Mouse (Mus musculus) liver, adult 2 months (tissue): Measurements from ENCODE around the gene Stk35. TPM values are rescaled to one million over a fixed set of nuclear protein-coding genes. Genes with fewer than 3 reads are reported as not detected.
"Not testable (repeated sequence)": the region's sequence is repeated elsewhere in the genome, so short reads cannot be mapped to it uniquely, and the experiment has no call there.

Source experiments
- DNase-seq: peaks from one replicate; pipeline ENCODE4 v3.0.0-alpha.2; 2011; ENCODE audit warnings: low read depth, low spot score; ENCODE audit errors: extremely low read depth
- H3K27ac ChIP-seq: fragments of 200-500 bp; replicated peaks from 2 replicates; pipeline ENCODE4 v1.5.1; 2012; ENCODE audit warnings: low read depth, mild to moderate bottlenecking, control low read depth, inconsistent platforms, low read length; ENCODE audit not compliant: insufficient read depth
- H3K27me3 ChIP-seq: fragments of 200-500 bp; 2 replicates; pipeline ENCODE4 v1.6.1; 2012; ENCODE audit warnings: mild to moderate bottlenecking, moderate library complexity, low read length, inconsistent platforms; ENCODE audit not compliant: control insufficient read depth, insufficient read depth
- H3K36me3 ChIP-seq: fragments of 200-500 bp; 2 replicates; pipeline ENCODE4 v1.6.1; 2012; ENCODE audit warnings: low read length, inconsistent platforms; ENCODE audit not compliant: control insufficient read depth, insufficient read depth
- H3K4me1 ChIP-seq: fragments of 200-500 bp; 2 replicates; pipeline ENCODE4 v1.6.1; 2011; ENCODE audit warnings: low read length; ENCODE audit not compliant: control insufficient read depth, insufficient read depth
- H3K4me3 ChIP-seq: fragments of 200-500 bp; 2 replicates; pipeline ENCODE4 v1.5.1; 2011; ENCODE audit warnings: low read depth, mild to moderate bottlenecking, control low read depth, low read length, moderate library complexity; ENCODE audit not compliant: insufficient read depth
- H3K79me2 ChIP-seq: fragments of 200-500 bp; 2 replicates; pipeline ENCODE4 v1.6.1; 2012; ENCODE audit warnings: inconsistent platforms, mild to moderate bottlenecking, low read length, moderate library complexity; ENCODE audit not compliant: control insufficient read depth, insufficient read depth
- H3K9ac ChIP-seq: fragments of 200-500 bp; 2 replicates; pipeline ENCODE4 v1.6.1; 2012; ENCODE audit warnings: low read depth, mild to moderate bottlenecking, control low read depth, inconsistent platforms, low read length
- CTCF ChIP-seq: fragments of 200-500 bp; IDR thresholded peaks from 2 replicates; pipeline ENCODE4 v1.5.1; 2011; ENCODE audit warnings: low read depth, low read length, control low read depth
- POLR2A ChIP-seq: fragments of 200-500 bp; IDR thresholded peaks from 2 replicates; pipeline ENCODE4 v1.6.1; 2011; ENCODE audit warnings: low read length, control low read depth; ENCODE audit not compliant: insufficient read depth; ENCODE audit errors: extremely low read depth
- WGBS: fragments of 180-500 bp; shearing (Covaris S2); methylation state at CpG from one replicate; pipeline ENCODE4 v1.1.7; 2018; 5-methylcytosine and 5-hydroxymethylcytosine counted together
- polyA plus RNA-seq: library from polyadenylated mRNA; depleted of rRNA; stranded (reverse); fragments of >200 nt; gene quantifications from 2 replicates; pipeline ENCODE4 v1.2.3, GENCODE M21; 2012
- total RNA-seq: library from RNA; depleted of rRNA; stranded (reverse); fragments of >200 nt; gene quantifications from 2 replicates; pipeline ENCODE4 v1.2.3, GENCODE M21; 2014

Gene Stk35
- total and polyA plus RNA-seq, 2 experiments, result 8.5 to 8.6 TPM

DNA sequence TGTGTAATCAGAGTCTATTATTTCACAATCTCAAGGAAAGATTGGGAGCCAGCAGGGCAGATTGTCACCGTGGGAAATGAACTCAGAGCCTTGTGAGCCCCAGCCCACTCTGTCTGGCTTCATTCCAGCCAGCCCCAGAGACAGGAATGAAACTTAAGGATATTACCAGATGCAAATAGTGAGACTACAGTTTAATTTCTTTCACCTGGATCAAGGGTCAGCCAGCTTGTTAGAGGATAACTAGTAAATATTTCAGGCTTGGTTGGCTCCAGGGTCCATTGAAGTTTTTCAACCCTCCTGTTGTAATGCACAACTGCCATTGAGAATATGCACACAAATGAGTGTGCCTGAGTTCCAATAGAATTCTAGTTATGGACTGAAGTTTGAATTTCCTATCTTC, 36.6 kb downstream of the Stk35 start:
- Histone ChIP-seq H3K79me2 (no peaks in the 10 kb centered on the region), H3K9ac (no peak overlapping the region), H3K27me3 (no peaks in the 10 kb centered on the region), H3K4me3 (no peak overlapping the region), H3K27ac (no peak overlapping the region), H3K36me3 (no peaks in the 10 kb centered on the region), H3K4me1 (peaks cover 4% of the 10 kb centered on the region)
- TF ChIP-seq POLR2A (no peak), CTCF (no peak)
- WGBS, result 20% methylated on average over 1 of the region's 1 CpGs
- DNase-seq, result no peak

- Histone ChIP-seq H3K9ac (no peak overlapping the region), H3K27me3 (no peaks in the 10 kb centered on the region), H3K36me3 (no peaks in the 10 kb centered on the region), H3K79me2 (no peaks in the 10 kb centered on the region), H3K4me3 (no peak overlapping the region), H3K27ac (no peak overlapping the region), H3K4me1 (peaks cover 4% of the 10 kb centered on the region)
- WGBS, result 95% methylated on average over 1 of the region's 1 CpGs
- TF ChIP-seq CTCF (no peak), POLR2A (no peak)
- peak; percentile 20 for DNase-seq
Measured at GRCm38 (mm10) chr2:129838321-129838720, 38.0 kb downstream of the Stk35 start.

DNA sequence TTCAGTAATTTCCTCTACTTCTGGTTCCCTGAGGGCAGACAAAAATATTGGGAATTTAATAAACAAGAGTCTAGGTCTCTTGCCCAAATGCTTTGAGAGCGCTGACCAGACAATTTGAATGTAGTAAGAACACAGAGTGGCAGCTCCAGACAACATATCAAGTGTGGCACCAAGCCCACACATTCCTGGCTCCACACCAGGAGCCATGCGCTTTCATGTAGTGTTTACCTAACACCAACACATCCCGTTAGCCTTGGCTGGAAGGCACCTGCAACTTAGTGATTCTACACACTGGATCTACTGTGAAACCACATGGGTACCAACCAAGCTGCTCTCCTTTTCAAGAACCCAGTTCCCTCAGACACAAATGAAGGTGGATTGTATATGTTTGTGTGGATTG, 45.5 kb downstream of the Stk35 start:
- TF ChIP-seq POLR2A (no peak), CTCF (no peak)
- Histone ChIP-seq H3K4me1 (no peaks in the 10 kb centered on the region), H3K79me2 (no peaks in the 10 kb centered on the region), H3K4me3 (no peak overlapping the region), H3K36me3 (no peaks in the 10 kb centered on the region), H3K27ac (no peak overlapping the region), H3K27me3 (no peaks in the 10 kb centered on the region), H3K9ac (no peak overlapping the region)
- DNase-seq, result peak; percentile 60
- 17% methylated on average over 3 of the region's 3 CpGs for WGBS

- H3K27me3 ChIP-seq, result no peaks in the 10 kb centered on the region
- H3K9ac ChIP-seq, result no peak overlapping the region
- no peaks in the 10 kb centered on the region for H3K79me2 ChIP-seq
- no peak for TF ChIP-seq POLR2A
- no peak for TF ChIP-seq CTCF
- H3K4me3 ChIP-seq, result no peak overlapping the region
- DNase-seq, result peak; percentile 27
- no peaks in the 10 kb centered on the region for H3K36me3 ChIP-seq
- H3K27ac ChIP-seq, result no peak overlapping the region
- no peaks in the 10 kb centered on the region for H3K4me1 ChIP-seq
- 67% methylated on average over 2 of the region's 2 CpGs for WGBS
Measured at GRCm38 (mm10) chr2:129846501-129846900, 46.2 kb downstream of the Stk35 start.

DNA sequence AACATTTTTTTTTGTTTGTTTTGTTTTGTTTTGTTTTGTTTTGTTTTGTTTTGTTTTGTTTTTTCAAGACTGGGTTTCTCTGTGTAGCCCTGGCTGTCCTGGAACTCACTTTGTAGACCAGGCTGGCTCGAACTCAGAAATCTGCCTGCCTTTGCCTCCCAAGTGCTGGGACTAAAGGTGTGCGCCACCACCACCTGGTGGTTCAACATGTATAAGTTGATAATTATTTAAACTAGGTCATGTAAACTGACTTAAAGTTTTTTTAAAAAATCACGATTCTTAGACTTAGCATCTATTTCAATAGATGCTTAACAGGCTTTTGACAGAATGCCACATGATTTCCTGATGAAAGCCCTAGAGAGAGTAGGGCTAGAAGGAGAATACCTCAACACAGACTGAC, 48.8 kb downstream of the Stk35 start:
- WGBS, result 64% methylated on average over 3 of the region's 3 CpGs

GRCm38 (mm10) chr2:129851512-129851911, 51.2 kb downstream of the Stk35 start:
- Histone ChIP-seq H3K9ac (no peak overlapping the region), H3K79me2 (no peaks in the 10 kb centered on the region), H3K36me3 (no peaks in the 10 kb centered on the region), H3K4me1 (no peaks in the 10 kb centered on the region), H3K27me3 (no peaks in the 10 kb centered on the region), H3K27ac (no peak overlapping the region), H3K4me3 (no peak overlapping the region)
- WGBS, result 80% methylated on average over 4 of the region's 4 CpGs
- TF ChIP-seq CTCF (no peak), POLR2A (no peak)
- DNase-seq, result no peak

More for the DNA sequence above, 48.8 kb downstream of the Stk35 start:
- H3K4me1 ChIP-seq, H3K9ac ChIP-seq, H3K36me3 ChIP-seq, DNase-seq, H3K27ac ChIP-seq, H3K4me3 ChIP-seq, H3K27me3 ChIP-seq, H3K79me2 ChIP-seq: not testable (repeated sequence)
